ENCODE assay signal across 11 mouse cellular contexts in genomic region chr4:148984701-148985540, GRCm38 (mm10).
A peak's percentile ranks its signal among the peaks of the same experiment; 100 is the strongest.
DNase-seq lines count a peak whose midpoint lies in the region; ATAC-seq lines count a peak whose summit lies in the region.
"Had no signal": no experiment of that assay in that cellular context is flagged by ENCODE, and none has a peak within 500 bp of the region (broad histone marks: within the 10 kb centered on the region; RNA-seq: fewer than 3 reads in every experiment).

No protein-coding gene starts in this region.

- peak overlapping the region; percentile 38 for H3K4me2 ChIP-seq in limb, embryonic 13.5 days (replicated peaks)
- H3K4me2 ChIP-seq in neural tube, embryonic 15.5 days: no peak overlapping the region
- no peak overlapping the region for H3K4me2 ChIP-seq in liver, embryonic 11.5 days

- H3K4me1 ChIP-seq in limb, embryonic 13.5 days: peaks cover 72% of the 10 kb centered on the region
- peaks cover 80% of the 10 kb centered on the region for H3K4me1 ChIP-seq in neural tube, embryonic 15.5 days
- peaks cover 22% of the 10 kb centered on the region for H3K4me1 ChIP-seq in liver, embryonic 11.5 days (replicated peaks; ENCODE audit: control insufficient read depth, insufficient read depth, low read length)

- H3K9me3 ChIP-seq in limb, embryonic 13.5 days: no peaks in the 10 kb centered on the region
- H3K9me3 ChIP-seq in neural tube, embryonic 15.5 days (replicated peaks): no peaks in the 10 kb centered on the region
- H3K9me3 ChIP-seq in liver, embryonic 11.5 days (ENCODE audit: control insufficient read depth, low read length): no peaks in the 10 kb centered on the region

- peaks cover 5% of the 10 kb centered on the region; the same call in 1 of the 2 replicates for H3K36me3 ChIP-seq in limb, embryonic 13.5 days
- H3K36me3 ChIP-seq in neural tube, embryonic 15.5 days: no peaks in the 10 kb centered on the region
- H3K36me3 ChIP-seq in liver, embryonic 11.5 days (ENCODE audit: control insufficient read depth, insufficient read depth, low read length): 0 out of 2 replicates have a peak, but pooled peaks cover 3% of the 10 kb centered on the region

- no peak overlapping the region for H3K4me3 ChIP-seq in limb, embryonic 13.5 days
- no peak overlapping the region for H3K4me3 ChIP-seq in neural tube, embryonic 15.5 days (replicated peaks)
- no peak overlapping the region for H3K4me3 ChIP-seq in liver, embryonic 11.5 days (ENCODE audit: low read depth, low read length)

- H3K27me3 ChIP-seq in limb, embryonic 13.5 days: peaks cover 85% of the 10 kb centered on the region
- no peaks in the 10 kb centered on the region for H3K27me3 ChIP-seq in neural tube, embryonic 15.5 days (replicated peaks)
- H3K27me3 ChIP-seq in liver, embryonic 11.5 days (replicated peaks; ENCODE audit: control insufficient read depth, insufficient read depth, low read length): no peaks in the 10 kb centered on the region

- DNase-seq in kidney, postnatal 10 days: peak; percentile 13
- no peak for DNase-seq in kidney, postnatal 36 days
- DNase-seq in cerebellum, adult 11 months: no peak
- no peak for DNase-seq in liver, embryonic 11.5 days (ENCODE audit: low spot score)
- no peak for DNase-seq in left cerebral cortex, adult 11 months (ENCODE audit: low spot score)
- DNase-seq: cerebellum, adult 9-11 months; right cerebral cortex, postnatal 4 days had no signal

- no peak overlapping the region for H3K9ac ChIP-seq in limb, embryonic 13.5 days
- H3K9ac ChIP-seq in neural tube, embryonic 15.5 days (replicated peaks): no peak overlapping the region
- no peak overlapping the region for H3K9ac ChIP-seq in liver, embryonic 11.5 days (ENCODE audit: low read depth, low read length)
- H3K9ac ChIP-seq: liver, embryonic 14.5 days had no signal

- 16% methylated on average over 19 of the region's 19 CpGs for WGBS in limb, embryonic 13.5 days
- 53% methylated on average over 19 of the region's 19 CpGs for WGBS in neural tube, embryonic 15.5 days
- 85% methylated on average over 19 of the region's 19 CpGs for WGBS in liver, embryonic 11.5 days

- peak overlapping the region; percentile 52 for H3K27ac ChIP-seq in limb, embryonic 13.5 days
- H3K27ac ChIP-seq in neural tube, embryonic 15.5 days (replicated peaks): peak overlapping the region; percentile 81
- no peak overlapping the region for H3K27ac ChIP-seq in liver, embryonic 11.5 days (ENCODE audit: low read depth, low read length)
- H3K27ac ChIP-seq: liver, embryonic 14.5 days had no signal

- ATAC-seq in erythroblast, adult 5-6 weeks (replicated peaks; ENCODE audit: low FRiP score, poor library complexity, severe bottlenecking): 0 out of 2 replicates have a peak, but pooled peaks have one; percentile 39
- ATAC-seq in limb, embryonic 13.5 days (ENCODE audit: low FRiP score, low read depth): peak; percentile 48
- ATAC-seq in neural tube, embryonic 15.5 days (ENCODE audit: low FRiP score): 0 out of 2 replicates have a peak, but pooled peaks have one; percentile 21
- no peak for ATAC-seq in liver, embryonic 11.5 days (replicated peaks; ENCODE audit: low FRiP score)
